In genomic region chr7:45052181-45052861, GRCm38 (mm10) we compare ENCODE assay signal across 8 mouse cellular contexts. TPM values are rescaled to one million over a fixed set of nuclear protein-coding genes. Genes with fewer than 3 reads are reported as not detected.
DNase-seq lines count a peak whose midpoint lies in the region; ATAC-seq and TF ChIP-seq lines count a peak whose summit lies in the region.

No protein-coding gene starts in this region.

- H3K4me3 ChIP-seq in ES-Bruce4 (ENCODE audit: low read depth, low read length), result peak overlapping the region; percentile 74
- H3K4me3 ChIP-seq in lung, postnatal 0 days (ENCODE audit: low read depth, low read length), result peak overlapping the region; percentile 90

- H3K27me3 ChIP-seq in ES-Bruce4 (ENCODE audit: control insufficient read depth, insufficient read depth, low read length, poor library complexity, severe bottlenecking), result no peaks in the 10 kb centered on the region
- H3K27me3 ChIP-seq in lung, postnatal 0 days (replicated peaks; ENCODE audit: insufficient read depth, low read length), result no peaks in the 10 kb centered on the region

- no peak for TF ChIP-seq POLR2A in ES-Bruce4 (IDR thresholded peaks at IDR 0.05; ENCODE audit: insufficient read depth, low read length)

- peak overlapping the region; percentile 96 for H3K9ac ChIP-seq in ES-Bruce4 (ENCODE audit: low read depth, poor library complexity, severe bottlenecking)
- peak overlapping the region; percentile 76 for H3K9ac ChIP-seq in lung, postnatal 0 days (replicated peaks; ENCODE audit: low read depth)

- TF ChIP-seq EP300 in ES-Bruce4 (IDR thresholded peaks at IDR 0.05; ENCODE audit: insufficient read depth, low read depth, low read length), result no peak
- no peak for TF ChIP-seq EP300 in lung, postnatal 0 days (IDR thresholded peaks at IDR 0.05)

- peak; percentile 28 to 46 for DNase-seq in B cell, adult 2 months
- peak; percentile 36 for DNase-seq in embryo, embryonic 10.5 days (ENCODE audit: low spot score)
- DNase-seq in heart, postnatal 14 days, result peak; percentile 48 to 51
- DNase-seq in layer of hippocampus, postnatal 10 days (ENCODE audit: low spot score in 2 of 2), result peak; percentile 50 to 70
- peak; percentile 34 for DNase-seq in lung, postnatal 0 days (ENCODE audit: low spot score)
- peak; percentile 34 for DNase-seq in right cerebral cortex, postnatal 14 days

- no peaks in the 10 kb centered on the region for H3K9me3 ChIP-seq in ES-Bruce4 (replicated peaks; ENCODE audit: control insufficient read depth, insufficient read depth, low read length, poor library complexity, severe bottlenecking)
- H3K9me3 ChIP-seq in lung, postnatal 0 days (ENCODE audit: low read length), result no peaks in the 10 kb centered on the region

- peaks cover 16% of the 10 kb centered on the region; the same call in 1 of the 2 replicates for H3K36me3 ChIP-seq in ES-Bruce4 (ENCODE audit: control insufficient read depth, insufficient read depth, low read length, poor library complexity, severe bottlenecking)
- peaks cover 17% of the 10 kb centered on the region for H3K36me3 ChIP-seq in lung, postnatal 0 days (ENCODE audit: insufficient read depth, low read length)

- peaks cover 5% of the 10 kb centered on the region for H3K4me1 ChIP-seq in ES-Bruce4 (ENCODE audit: control insufficient read depth, insufficient read depth, low read length)
- H3K4me1 ChIP-seq in lung, postnatal 0 days (ENCODE audit: insufficient read depth, low read depth, low read length), result peaks cover 7% of the 10 kb centered on the region; the same call in 1 of the 2 replicates

- no peak for TF ChIP-seq CTCF in ES-Bruce4 (IDR thresholded peaks at IDR 0.05; ENCODE audit: low read depth, low read length)
- no peak for TF ChIP-seq CTCF in lung, postnatal 0 days (IDR thresholded peaks at IDR 0.05)

- peak overlapping the region; percentile 91 for H3K27ac ChIP-seq in ES-Bruce4 (ENCODE audit: insufficient read depth, low read length)
- H3K27ac ChIP-seq in lung, postnatal 0 days (ENCODE audit: low read length), result peak overlapping the region; percentile 93

- peak overlapping the region; percentile 90 for H3K4me2 ChIP-seq in lung, postnatal 0 days (replicated peaks; ENCODE audit: low read depth, low read length)

- intact Hi-C loops in heart, postnatal 14 days (cut with DNase I), result loop anchor here (2.0 kb wide), 1 partner anchor 34 kb away; no protein-coding TSS in a partner anchor

- no peak for ATAC-seq in lung, postnatal 0 days
- ATAC-seq in activated CD4-positive, CD25-positive, alpha-beta regulatory T cell, adult 4 months, result no peak

- WGBS in lung, postnatal 0 days, result 1% methylated on average over 29 of the region's 38 CpGs

RNA-seq across cellular contexts. Expression of gene Prr12, which starts 0.4 kb away (rescaled TPM):
- polyA plus RNA-seq in ES-Bruce4 (2011; ENCODE audit: insufficient read depth, insufficient read length, low read depth, missing spikeins), result 35.0 and 35.5 TPM in 2 replicates
- total RNA-seq in heart, postnatal 14 days (2021), result 10 to 100 TPM; 27.2 to 28.3 TPM
- 10 to 100 TPM; 69.1 to 70.3 TPM for total RNA-seq in layer of hippocampus, postnatal 10 days (2021)
- 6.4 and 6.7 TPM in 2 replicates for polyA plus RNA-seq in lung, postnatal 0 days (2015; fragmentation: Nextera tagmentation; extraction: Ambion mirVana)
- 10 to 100 TPM in 1 of 2 experiments, 1 to 10 TPM in 1; 9.5 to 11.4 TPM for polyA plus RNA-seq in activated CD4-positive, CD25-positive, alpha-beta regulatory T cell, adult 4 months (2017; shearing (Covaris generic))

RNA-seq across cellular contexts. Expression of gene Nosip, which starts 9.9 kb away (rescaled TPM):
- polyA plus RNA-seq in ES-Bruce4 (2011; ENCODE audit: insufficient read depth, insufficient read length, low read depth, missing spikeins), result 58.1 and 62.4 TPM in 2 replicates
- 10 to 100 TPM; 27.7 to 33.7 TPM for total RNA-seq in heart, postnatal 14 days (2021)
- 10 to 100 TPM; 47.2 to 51.6 TPM for total RNA-seq in layer of hippocampus, postnatal 10 days (2021)
- polyA plus RNA-seq in lung, postnatal 0 days (2015; fragmentation: Nextera tagmentation; extraction: Ambion mirVana), result 54.6 and 62.8 TPM in 2 replicates
- polyA plus RNA-seq in activated CD4-positive, CD25-positive, alpha-beta regulatory T cell, adult 4 months (2017; shearing (Covaris generic)), result 100 to 1,000 TPM; 143 to 161 TPM

RNA-seq across cellular contexts. Expression of gene Prrg2, which starts 10.2 kb away (rescaled TPM):
- 7.7 and 12.0 TPM in 2 replicates for polyA plus RNA-seq in ES-Bruce4 (2011; ENCODE audit: insufficient read depth, insufficient read length, low read depth, missing spikeins)
- 10 to 100 TPM; 11.1 to 11.4 TPM for total RNA-seq in heart, postnatal 14 days (2021)
- 10 to 100 TPM in 1 of 2 experiments, 1 to 10 TPM in 1; 6.9 to 10.1 TPM for total RNA-seq in layer of hippocampus, postnatal 10 days (2021)
- polyA plus RNA-seq in lung, postnatal 0 days (2015; fragmentation: Nextera tagmentation; extraction: Ambion mirVana), result 36.8 and 40.8 TPM in 2 replicates
- 1 to 10 TPM in 1 of 2 experiments, under 1 TPM in 1; 0.41 to 1.2 TPM for polyA plus RNA-seq in activated CD4-positive, CD25-positive, alpha-beta regulatory T cell, adult 4 months (2017; shearing (Covaris generic))

RNA-seq across cellular contexts. Expression of gene Rras, which starts 34.6 kb away (rescaled TPM):
- 72.4 and 80.4 TPM in 2 replicates for polyA plus RNA-seq in ES-Bruce4 (2011; ENCODE audit: insufficient read depth, insufficient read length, low read depth, missing spikeins)
- 10 to 100 TPM; 60.7 to 62.8 TPM for total RNA-seq in heart, postnatal 14 days (2021)
- total RNA-seq in layer of hippocampus, postnatal 10 days (2021), result 10 to 100 TPM; 12.2 to 12.3 TPM
- 160 TPM in 2 replicates for polyA plus RNA-seq in lung, postnatal 0 days (2015; fragmentation: Nextera tagmentation; extraction: Ambion mirVana)
- polyA plus RNA-seq in activated CD4-positive, CD25-positive, alpha-beta regulatory T cell, adult 4 months (2017; shearing (Covaris generic)), result 1 to 10 TPM; 4.5 to 6.1 TPM

RNA-seq across cellular contexts. Expression of gene Scaf1, which starts 36.2 kb away (rescaled TPM):
- polyA plus RNA-seq in ES-Bruce4 (2011; ENCODE audit: insufficient read depth, insufficient read length, low read depth, missing spikeins), result 64.2 and 73.2 TPM in 2 replicates
- 10 to 100 TPM; 53.8 to 56.1 TPM for total RNA-seq in heart, postnatal 14 days (2021)
- 100 to 1,000 TPM; 141 to 145 TPM for total RNA-seq in layer of hippocampus, postnatal 10 days (2021)
- polyA plus RNA-seq in lung, postnatal 0 days (2015; fragmentation: Nextera tagmentation; extraction: Ambion mirVana), result 18.1 and 20.5 TPM in 2 replicates
- 1 to 10 TPM; 8.6 to 8.7 TPM for polyA plus RNA-seq in activated CD4-positive, CD25-positive, alpha-beta regulatory T cell, adult 4 months (2017; shearing (Covaris generic))
